Mouse (Mus musculus) MEL (cell line): Measurements from ENCODE around the gene Samsn1. TPM values are rescaled to one million over a fixed set of nuclear protein-coding genes. Genes with fewer than 3 reads are reported as not detected.

Source experiments
- DNase-seq: peaks from one replicate; pipeline ENCODE4 v3.0.0; 2011; ENCODE audit warnings: low read depth, low spot score
- H3K27ac ChIP-seq: 2 replicates; pipeline ENCODE4 v1.5.1; 2012; ENCODE audit warnings: low read depth, mild to moderate bottlenecking, control low read depth, low read length, moderate library complexity; ENCODE audit not compliant: control insufficient read depth
- H3K27me3 ChIP-seq, 2 experiments: fragments of 150-350 bp in 1 of 2; sonication (generic) in 1 of 2; 2 replicates each; pipeline ENCODE4 v1.6.1; 2012; ENCODE audit warnings: low read length in 2 of 2, mild to moderate bottlenecking in 2 of 2, improper control_type of control experiment in 1 of 2, moderate library complexity in 1 of 2; ENCODE audit not compliant: insufficient read depth in 2 of 2, control insufficient read depth in 1 of 2
- H3K36me3 ChIP-seq, 2 experiments: 2 replicates each; pipeline ENCODE4 v1.6.1; 2012 to 2014; ENCODE audit warnings: low read length in 2 of 2, improper control_type of control experiment in 1 of 2, inconsistent platforms in 1 of 2, mild to moderate bottlenecking in 1 of 2; ENCODE audit not compliant: insufficient read depth in 2 of 2, control insufficient read depth in 1 of 2
- H3K4me1 ChIP-seq, 2 experiments: fragments of 150-350 bp in 1 of 2; sonication (generic) in 1 of 2; 2 replicates each; pipeline ENCODE4 v1.6.1; 2012; ENCODE audit warnings: low read length in 2 of 2, improper control_type of control experiment in 1 of 2, mild to moderate bottlenecking in 1 of 2; ENCODE audit not compliant: insufficient read depth in 2 of 2, control insufficient read depth in 1 of 2
- H3K4me3 ChIP-seq, 2 experiments: fragments of 150-350 bp in 1 of 2; sonication (generic) in 1 of 2; 2 replicates each; pipeline ENCODE4 v1.5.1; 2012; ENCODE audit warnings: low read depth in 2 of 2, low read length in 2 of 2, mild to moderate bottlenecking in 2 of 2, moderate library complexity in 2 of 2, control low read depth in 1 of 2, improper control_type of control experiment in 1 of 2; ENCODE audit not compliant: control insufficient read depth in 1 of 2, insufficient read depth in 1 of 2
- H3K79me2 ChIP-seq: 2 replicates; pipeline ENCODE4 v1.6.1; 2012; ENCODE audit warnings: mild to moderate bottlenecking, low read length, moderate library complexity; ENCODE audit not compliant: control insufficient read depth, poor library complexity, insufficient read depth
- H3K9ac ChIP-seq: 2 replicates; pipeline ENCODE4 v1.6.1; 2012; ENCODE audit warnings: low read depth, mild to moderate bottlenecking, control low read depth, low read length, moderate library complexity; ENCODE audit not compliant: control insufficient read depth, poor library complexity, severe bottlenecking
- H3K9me3 ChIP-seq: fragments of 150-350 bp; sonication (generic); replicated peaks from 2 replicates; pipeline ENCODE4 v1.6.1; 2012; ENCODE audit warnings: mild to moderate bottlenecking, low read length, improper control_type of control experiment, moderate library complexity; ENCODE audit not compliant: insufficient read depth
- BHLHE40 ChIP-seq: IDR thresholded peaks from 2 replicates; pipeline ENCODE4 v1.6.1; 2012; ENCODE audit warnings: low read depth, mild to moderate bottlenecking, inconsistent platforms, low read length, improper control_type of control experiment, borderline replicate concordance
- CHD1 ChIP-seq: IDR thresholded peaks from 2 replicates; pipeline ENCODE4 v1.6.1; 2012; ENCODE audit warnings: low read depth, mild to moderate bottlenecking, inconsistent platforms, low read length, improper control_type of control experiment
- CHD2 ChIP-seq: IDR thresholded peaks from 2 replicates; pipeline ENCODE4 v1.6.1; 2011; ENCODE audit warnings: low read length, improper control_type of control experiment
- CTCF ChIP-seq, 3 experiments: IDR thresholded peaks in 2 of 3; conservative IDR thresholded peaks in 1 of 3; 2 replicates each; pipeline ENCODE4 v1.5.1; 2011 to 2012; ENCODE audit warnings: low read length in 3 of 3, low read depth in 2 of 3, mild to moderate bottlenecking in 2 of 3, improper control_type of control experiment in 1 of 3, inconsistent platforms in 1 of 3, mixed read lengths in 1 of 3, moderate library complexity in 1 of 3; ENCODE audit not compliant: control insufficient read depth in 1 of 3, insufficient read depth in 1 of 3, poor library complexity in 1 of 3, severe bottlenecking in 1 of 3
- E2F4 ChIP-seq: IDR thresholded peaks from 2 replicates; pipeline ENCODE4 v1.6.1; 2011; ENCODE audit warnings: low read depth, low read length, improper control_type of control experiment, borderline replicate concordance
- ELF1 ChIP-seq: IDR thresholded peaks from 2 replicates; pipeline ENCODE4 v1.6.1; 2014; ENCODE audit warnings: low read depth, mild to moderate bottlenecking, inconsistent platforms, low read length, improper control_type of control experiment, moderate library complexity
- EP300 ChIP-seq, 2 experiments: IDR thresholded peaks; 2 replicates each; pipeline ENCODE4 v1.6.1; 2011; ENCODE audit warnings: improper control_type of control experiment in 2 of 2, low read length in 2 of 2, low read depth in 1 of 2, mild to moderate bottlenecking in 1 of 2
- ETS1 ChIP-seq: IDR thresholded peaks from 2 replicates; pipeline ENCODE4 v1.6.1; 2012; ENCODE audit warnings: low read depth, mild to moderate bottlenecking, inconsistent platforms, low read length, improper control_type of control experiment, moderate library complexity
- GABPA ChIP-seq: IDR thresholded peaks from 2 replicates; pipeline ENCODE4 v1.6.1; 2012; ENCODE audit warnings: low read depth, mild to moderate bottlenecking, inconsistent platforms, low read length, improper control_type of control experiment, moderate library complexity
- GATA1 ChIP-seq: IDR thresholded peaks from 2 replicates; pipeline ENCODE4 v1.6.1; 2011; ENCODE audit warnings: low read depth, low read length, improper control_type of control experiment
- HCFC1 ChIP-seq: IDR thresholded peaks from 2 replicates; pipeline ENCODE4 v1.6.1; 2012; ENCODE audit warnings: low read depth, mild to moderate bottlenecking, inconsistent platforms, low read length, improper control_type of control experiment, moderate library complexity
- JUND ChIP-seq: IDR thresholded peaks from 2 replicates; pipeline ENCODE4 v1.6.1; 2011; ENCODE audit warnings: low read depth, mild to moderate bottlenecking, improper control_type of control experiment, low read length
- KAT2A ChIP-seq: conservative IDR thresholded peaks from 2 replicates; pipeline ENCODE4 v1.6.1; 2012; ENCODE audit warnings: low read depth, low read length, improper control_type of control experiment, inconsistent platforms
- MAFK ChIP-seq: IDR thresholded peaks from 2 replicates; pipeline ENCODE4 v1.6.1; 2011; ENCODE audit warnings: low read depth, mild to moderate bottlenecking, low read length, improper control_type of control experiment, borderline replicate concordance
- MAX ChIP-seq: IDR thresholded peaks from 2 replicates; pipeline ENCODE4 v1.6.1; 2011; ENCODE audit warnings: low read length, improper control_type of control experiment
- MAZ ChIP-seq: IDR thresholded peaks from 2 replicates; pipeline ENCODE4 v1.6.1; 2012; ENCODE audit warnings: low read depth, mild to moderate bottlenecking, inconsistent platforms, low read length, improper control_type of control experiment
- MEF2A ChIP-seq: IDR thresholded peaks from 2 replicates; pipeline ENCODE4 v1.6.1; 2014; ENCODE audit warnings: low read depth, mild to moderate bottlenecking, inconsistent platforms, low read length, improper control_type of control experiment; ENCODE audit not compliant: poor library complexity, insufficient replicate concordance, severe bottlenecking; ENCODE audit errors: extremely low read depth
- MXI1 ChIP-seq: IDR thresholded peaks from 2 replicates; pipeline ENCODE4 v1.6.1; 2011; ENCODE audit warnings: mild to moderate bottlenecking, low read depth, low read length, improper control_type of control experiment
- MYB ChIP-seq: IDR thresholded peaks from 2 replicates; pipeline ENCODE4 v1.6.1; 2011; ENCODE audit warnings: mild to moderate bottlenecking, low read depth, low read length, improper control_type of control experiment
- MYC ChIP-seq: IDR thresholded peaks from 2 replicates; pipeline ENCODE4 v1.6.1; 2011; ENCODE audit warnings: low read depth, mild to moderate bottlenecking, low read length, improper control_type of control experiment, moderate library complexity
- NELFE ChIP-seq: IDR thresholded peaks from 2 replicates; pipeline ENCODE4 v1.6.1; 2011; ENCODE audit warnings: low read depth, low read length, improper control_type of control experiment
- NRF1 ChIP-seq: IDR thresholded peaks from 2 replicates; pipeline ENCODE4 v1.6.1; 2014; ENCODE audit warnings: low read depth, mild to moderate bottlenecking, inconsistent platforms, low read length, improper control_type of control experiment, moderate library complexity; ENCODE audit not compliant: poor library complexity, insufficient read depth, severe bottlenecking
- POLR2A ChIP-seq, 2 experiments: IDR thresholded peaks; 2 replicates each; pipeline ENCODE4 v1.6.1; 2011 to 2012; ENCODE audit warnings: low read length in 2 of 2, mild to moderate bottlenecking in 2 of 2, control low read depth in 1 of 2, improper control_type of control experiment in 1 of 2, low read depth in 1 of 2, moderate library complexity in 1 of 2; ENCODE audit not compliant: control insufficient read depth in 1 of 2, insufficient read depth in 1 of 2, poor library complexity in 1 of 2
- POLR2AphosphoS2 ChIP-seq: IDR thresholded peaks from 2 replicates; pipeline ENCODE4 v1.6.1; 2011; ENCODE audit warnings: low read length, improper control_type of control experiment
- POLR2AphosphoS5 ChIP-seq: IDR thresholded peaks from 2 replicates; pipeline ENCODE4 v1.6.1; 2012; ENCODE audit warnings: low read depth, borderline replicate concordance, mild to moderate bottlenecking, inconsistent platforms, low read length, moderate library complexity, mixed read lengths
- RAD21 ChIP-seq: IDR thresholded peaks from 2 replicates; pipeline ENCODE4 v1.6.1; 2011; ENCODE audit warnings: mild to moderate bottlenecking, low read depth, low read length, improper control_type of control experiment
- RCOR1 ChIP-seq: IDR thresholded peaks from 2 replicates; pipeline ENCODE4 v1.6.1; 2012; ENCODE audit warnings: low read depth, mild to moderate bottlenecking, inconsistent platforms, low read length, improper control_type of control experiment
- SIN3A ChIP-seq: IDR thresholded peaks from 2 replicates; pipeline ENCODE4 v1.6.1; 2012; ENCODE audit warnings: low read length, improper control_type of control experiment, inconsistent platforms
- SMC3 ChIP-seq: IDR thresholded peaks from 2 replicates; pipeline ENCODE4 v1.6.1; 2011; ENCODE audit warnings: low read depth, low read length, improper control_type of control experiment
- TAL1 ChIP-seq: IDR thresholded peaks from 2 replicates; pipeline ENCODE4 v1.6.1; 2012; ENCODE audit warnings: mild to moderate bottlenecking, inconsistent platforms, low read length, moderate library complexity, mixed read lengths
- TBP ChIP-seq: IDR thresholded peaks from 2 replicates; pipeline ENCODE4 v1.8.0; 2011; ENCODE audit warnings: low read depth, low read length, improper control_type of control experiment
- TCF12 ChIP-seq: IDR thresholded peaks from 2 replicates; pipeline ENCODE4 v1.6.1; 2014; ENCODE audit warnings: low read depth, mild to moderate bottlenecking, inconsistent platforms, low read length, improper control_type of control experiment, moderate library complexity
- UBTF ChIP-seq: IDR thresholded peaks from 2 replicates; pipeline ENCODE4 v1.6.1; 2012; ENCODE audit warnings: low read depth, mild to moderate bottlenecking, inconsistent platforms, low read length, improper control_type of control experiment, moderate library complexity, borderline replicate concordance; ENCODE audit not compliant: insufficient read depth
- USF1 ChIP-seq: IDR thresholded peaks from 2 replicates; pipeline ENCODE4 v1.6.1; 2014; ENCODE audit warnings: low read depth, mild to moderate bottlenecking, inconsistent platforms, low read length, improper control_type of control experiment, moderate library complexity
- USF2 ChIP-seq, 2 experiments: IDR thresholded peaks; 2 replicates each; pipeline ENCODE4 v1.6.1; 2011 to 2012; ENCODE audit warnings: improper control_type of control experiment in 2 of 2, low read length in 2 of 2, borderline replicate concordance in 1 of 2, inconsistent platforms in 1 of 2, low read depth in 1 of 2, mild to moderate bottlenecking in 1 of 2; ENCODE audit not compliant: insufficient read depth in 1 of 2
- ZKSCAN1 ChIP-seq: IDR thresholded peaks from 2 replicates; pipeline ENCODE4 v1.6.1; 2012; ENCODE audit warnings: low read depth, mild to moderate bottlenecking, inconsistent platforms, low read length, improper control_type of control experiment, moderate library complexity
- ZMIZ1 ChIP-seq: IDR thresholded peaks from 2 replicates; pipeline ENCODE4 v1.6.1; 2012; ENCODE audit warnings: low read depth, mild to moderate bottlenecking, inconsistent platforms, low read length, improper control_type of control experiment, moderate library complexity
- ZNF384 ChIP-seq: IDR thresholded peaks from 2 replicates; pipeline ENCODE4 v1.6.1; 2012; ENCODE audit warnings: low read depth, mild to moderate bottlenecking, inconsistent platforms, low read length, improper control_type of control experiment
- polyA plus RNA-seq, 2 experiments: library from polyadenylated mRNA; stranded (reverse) in 1 of 2; unstranded in 1 of 2; fragments of >175 nt in 1 of 2; fragments of >200 nt in 1 of 2; gene quantifications; 2 replicates each; pipeline versions ENCODE4 v1.2.1 to v1.2.4; 2012; ENCODE audit warnings: low replicate concordance in 2 of 2, low read depth in 1 of 2; ENCODE audit not compliant: insufficient read length in 2 of 2, insufficient read depth in 1 of 2, missing spikeins in 1 of 2
- total RNA-seq: library from RNA; depleted of rRNA; stranded (reverse); fragments of 300-350 nt; gene quantifications from 2 replicates; pipeline ENCODE4 v1.2.3, GENCODE M21; 2012

Samsn1 gene
- total and polyA plus RNA-seq, 3 experiments = 55.2 to 205 (median 63.0) TPM

DNA sequence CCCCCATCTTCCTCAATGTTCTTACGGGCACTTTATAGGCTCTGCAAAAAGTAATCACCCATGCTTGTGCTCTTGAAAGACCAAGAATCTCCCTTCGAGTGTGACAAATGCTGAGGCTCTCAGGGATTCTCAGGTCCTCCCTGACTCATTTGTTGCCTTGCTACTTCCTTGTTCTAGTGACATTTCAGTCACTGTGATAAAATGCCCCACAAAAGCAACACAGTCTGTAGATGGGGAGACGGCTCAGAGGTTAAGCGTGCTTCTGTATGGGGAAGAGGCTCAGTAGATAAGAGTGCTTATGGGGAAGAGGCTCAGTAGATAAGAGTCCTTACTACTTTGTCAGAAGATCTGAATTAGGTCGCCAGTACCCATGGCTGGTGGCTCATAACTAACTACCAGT, 104.4 kb downstream of the Samsn1 start:
- Histone ChIP-seq H3K9me3 (no peaks in the 10 kb centered on the region), H3K4me3 (peak overlapping the region; percentile 23 to 41), H3K27me3 (no peaks in the 10 kb centered on the region), H3K4me1 (peaks cover 21 to 27% of the 10 kb centered on the region in 2 experiments), H3K27ac (peak overlapping the region; percentile 98), H3K36me3 (peaks cover 0 to 37% of the 10 kb centered on the region in 2 experiments; a peak in 2 of 4 replicates), H3K9ac (peak overlapping the region; percentile 65), H3K79me2 (no peaks in the 10 kb centered on the region)
- peak; percentile 92 for DNase-seq
- TF ChIP-seq SMC3 = no peak
- no peak for TF ChIP-seq GABPA
- no peak for TF ChIP-seq E2F4
- peak; percentile 61 for TF ChIP-seq TAL1
- no peak for TF ChIP-seq CTCF (IDR thresholded peaks at IDR 0.05 in 2 of 3, conservative IDR thresholded peaks at IDR 0.05 in 1 of 3; ENCODE audit: control insufficient read depth in 1 of 3, insufficient read depth in 1 of 3, low read depth in 2 of 3, low read length in 3 of 3, poor library complexity in 1 of 3, severe bottlenecking in 1 of 3)
- TF ChIP-seq HCFC1 = peak; percentile 62
- TF ChIP-seq POLR2AphosphoS5 = no peak
- no peak for TF ChIP-seq ZMIZ1
- no peak for TF ChIP-seq USF1
- TF ChIP-seq ELF1 = peak; percentile 92
- no peak for TF ChIP-seq ZKSCAN1
- TF ChIP-seq UBTF = no peak
- peak; percentile 51; the same call in 1 of the 2 replicates for TF ChIP-seq ZNF384
- peak; percentile 89 for TF ChIP-seq MXI1
- TF ChIP-seq SIN3A = peak; percentile 96
- peak; percentile 87; the same call in 1 of the 2 replicates for TF ChIP-seq BHLHE40
- TF ChIP-seq USF2 (IDR thresholded peaks at IDR 0.05; ENCODE audit: borderline replicate concordance in 1 of 2, insufficient read depth in 1 of 2, low read depth in 1 of 2, low read length in 2 of 2) = no peak
- no peak for TF ChIP-seq NELFE
- TF ChIP-seq RAD21 = no peak
- no peak for TF ChIP-seq MEF2A
- TF ChIP-seq MAZ = no peak
- no peak for TF ChIP-seq POLR2AphosphoS2
- TF ChIP-seq CHD2 = no peak
- peak; percentile 82 for TF ChIP-seq TBP
- TF ChIP-seq MAX = peak; percentile 78
- peak; percentile 89 for TF ChIP-seq TCF12
- peak; percentile 90 for TF ChIP-seq MYC
- no peak for TF ChIP-seq KAT2A
- TF ChIP-seq POLR2A (IDR thresholded peaks at IDR 0.05; ENCODE audit: control insufficient read depth in 1 of 2, insufficient read depth in 1 of 2, low read depth in 1 of 2, low read length in 2 of 2, poor library complexity in 1 of 2) = peak in 1 of 2 experiments; percentile 44; a peak in 1 of 4 replicates
- TF ChIP-seq EP300 (IDR thresholded peaks at IDR 0.05; ENCODE audit: low read depth in 1 of 2, low read length in 2 of 2) = peak; percentile 91 to 96
- TF ChIP-seq NRF1 = no peak
- TF ChIP-seq MYB = no peak
- peak; percentile 82 for TF ChIP-seq RCOR1
- TF ChIP-seq JUND = no peak
- peak; percentile 99 for TF ChIP-seq GATA1
- peak; percentile 93 for TF ChIP-seq ETS1
- TF ChIP-seq CHD1 = no peak
- TF ChIP-seq MAFK = no peak
